Comparison of ENCODE assay signal across 17 mouse cellular contexts in genomic region chr12:93669211-93669610, GRCm38 (mm10).
"Had no signal": no experiment of that assay in that cellular context is flagged by ENCODE, and none has a peak within 500 bp of the region (broad histone marks: within the 10 kb centered on the region; RNA-seq: fewer than 3 reads in every experiment).

No protein-coding gene starts in this region.

- DNase-seq: cerebellum, adult 9-11 months; cerebellum, postnatal 10 days; cerebellum, postnatal 14 days; cerebellum, postnatal 25 days; cerebellum, postnatal 36 days; forebrain, postnatal 0 days; gastrocnemius, adult 2 months; gastrocnemius, postnatal 10 days; gastrocnemius, postnatal 14 days; gastrocnemius, postnatal 25 days; gastrocnemius, postnatal 36 days; heart, adult 18-20 months; heart, adult 2 months had no signal

- ATAC-seq: forebrain, embryonic 13.5 days; forebrain, embryonic 14.5 days; forebrain, embryonic 15.5 days; forebrain, embryonic 16.5 days; forebrain, postnatal 0 days had no signal
